Mouse (Mus musculus) midbrain, embryonic 14.5 days (tissue): ENCODE results near the gene S100a4. TPM values are rescaled to one million over a fixed set of nuclear protein-coding genes. Genes with fewer than 3 reads are reported as not detected.

ENCODE experiments used
- ATAC-seq: fragments of 200-750 bp; cut with Nextera tagmentation; 2 replicates; pipeline ENCODE4 v1.8.0; 2017; ENCODE audit warnings: moderate number of reproducible peaks, moderate library complexity; ENCODE audit not compliant: low FRiP score, low TSS enrichment
- DNase-seq: peaks from one replicate; pipeline ENCODE4 v3.0.0-alpha.2; 2015
- H3K27ac ChIP-seq: fragments of 300-500 bp; sonication (generic); replicated peaks from 2 replicates; pipeline ENCODE4 v1.5.1; 2014; ENCODE audit warnings: mild to moderate bottlenecking, low read depth, low read length, moderate library complexity
- H3K27me3 ChIP-seq: fragments of 300-500 bp; sonication (generic); 2 replicates; pipeline ENCODE4 v1.6.1; 2014; ENCODE audit warnings: low read length, control low read depth, mixed read lengths; ENCODE audit not compliant: control insufficient read depth, insufficient read depth
- H3K36me3 ChIP-seq: fragments of 300-500 bp; sonication (generic); 2 replicates; pipeline ENCODE4 v1.6.1; 2014; ENCODE audit warnings: low read length, control low read depth; ENCODE audit not compliant: control insufficient read depth, insufficient read depth
- H3K4me1 ChIP-seq: fragments of 300-500 bp; sonication (generic); 2 replicates; pipeline ENCODE4 v1.6.1; 2014; ENCODE audit warnings: mild to moderate bottlenecking, antibody characterized with exemption, low read length, control low read depth; ENCODE audit not compliant: control insufficient read depth, insufficient read depth
- H3K4me2 ChIP-seq: fragments of 300-500 bp; sonication (generic); 2 replicates; pipeline ENCODE4 v1.6.1; 2014; ENCODE audit warnings: mild to moderate bottlenecking, low read length, moderate library complexity
- H3K4me3 ChIP-seq: fragments of 300-500 bp; sonication (generic); replicated peaks from 2 replicates; pipeline ENCODE4 v1.5.1; 2014; ENCODE audit warnings: low read depth, low read length
- H3K9ac ChIP-seq: fragments of 300-500 bp; sonication (generic); replicated peaks from 2 replicates; pipeline ENCODE4 v1.6.1; 2014; ENCODE audit warnings: mild to moderate bottlenecking, low read length, moderate library complexity
- H3K9me3 ChIP-seq: fragments of 300-500 bp; sonication (generic); 2 replicates; pipeline ENCODE4 v1.6.1; 2016; ENCODE audit warnings: low read length, control low read depth, mixed read lengths; ENCODE audit not compliant: control insufficient read depth
- WGBS: fragments of 180-500 bp; shearing (Covaris S2); extraction: QIAGEN DNeasy Blood & Tissue Kit; methylation state at CpG from one replicate; pipeline ENCODE4 v1.1.7; 2014; 5-methylcytosine and 5-hydroxymethylcytosine counted together
- polyA plus RNA-seq: library from polyadenylated mRNA; unstranded; fragments of >200 nt; fragmentation: Nextera tagmentation; extraction: Ambion mirVana; gene quantifications from 2 replicates; pipeline ENCODE4 v1.2.1, GENCODE M21; 2014

S100a4 gene
- 1.5 TPM in 1 of 2 replicates, not detected in the other for polyA plus RNA-seq

GRCm38 (mm10) chr3:90603623-90604022 lies at the start of gene S100a4:
TSS of gene S100a4 (plus strand) at chr3:90603771.
- Histone ChIP-seq H3K27me3 (no peaks in the 10 kb centered on the region), H3K4me3 (no peak within 1 kb of the TSS), H3K4me2 (no peak within 1 kb of the TSS), H3K9me3 (no peaks in the 10 kb centered on the region), H3K36me3 (no peaks in the 10 kb centered on the region), H3K4me1 (no peaks in the 10 kb centered on the region), H3K9ac (no peak within 1 kb of the TSS), H3K27ac (no peak within 1 kb of the TSS)
- 79% methylated on average over 3 of the region's 3 CpGs for WGBS
- ATAC-seq (no peak), DNase-seq (no peak)

DNA sequence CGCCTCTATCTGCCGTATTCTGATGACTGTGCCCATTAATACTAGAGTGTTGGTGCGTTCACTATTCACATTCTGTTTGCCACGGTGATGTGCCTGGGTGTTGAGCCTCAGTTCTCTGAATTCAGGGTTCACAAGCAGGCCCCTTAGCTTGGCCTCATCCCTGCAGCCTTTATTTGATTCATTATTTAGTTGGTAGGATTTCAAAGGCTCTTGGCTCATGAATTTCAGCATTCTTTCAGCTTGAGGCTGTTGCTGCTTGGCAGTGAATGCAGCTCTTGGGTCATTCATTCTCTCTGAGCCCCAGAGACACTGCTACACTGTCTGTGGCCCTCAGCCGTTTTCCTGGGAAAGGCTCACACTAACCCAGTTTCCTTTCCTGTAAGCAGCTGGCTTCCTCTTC lies 47.6 kb upstream of the S100a4 start:
- WGBS = 31% methylated on average over 5 of the region's 5 CpGs
- Histone ChIP-seq H3K4me2 (no peak overlapping the region), H3K27me3 (no peaks in the 10 kb centered on the region), H3K9ac (no peak overlapping the region), H3K36me3 (no peaks in the 10 kb centered on the region), H3K4me3 (no peak overlapping the region), H3K27ac (no peak overlapping the region), H3K9me3 (no peaks in the 10 kb centered on the region), H3K4me1 (no peaks in the 10 kb centered on the region)
- peak; percentile 61 for DNase-seq
- peak; percentile 64; the same call in 1 of the 2 replicates for ATAC-seq

GRCm38 (mm10) chr3:90560008-90560628 lies 43.5 kb upstream of the S100a4 start, which contains the start of gene S100a3:
TSS of gene S100a3 (plus strand) at chr3:90560578.
- Histone ChIP-seq H3K36me3 (no peaks in the 10 kb centered on the region), H3K4me3 (no peak within 1 kb of the TSS), H3K27me3 (no peaks in the 10 kb centered on the region), H3K9me3 (no peaks in the 10 kb centered on the region), H3K4me1 (no peaks in the 10 kb centered on the region), H3K4me2 (no peak within 1 kb of the TSS), H3K9ac (no peak within 1 kb of the TSS), H3K27ac (no peak within 1 kb of the TSS)
- WGBS = 87% methylated on average over 6 of the region's 6 CpGs
- DNase-seq (no peak), ATAC-seq (no peak)

DNA sequence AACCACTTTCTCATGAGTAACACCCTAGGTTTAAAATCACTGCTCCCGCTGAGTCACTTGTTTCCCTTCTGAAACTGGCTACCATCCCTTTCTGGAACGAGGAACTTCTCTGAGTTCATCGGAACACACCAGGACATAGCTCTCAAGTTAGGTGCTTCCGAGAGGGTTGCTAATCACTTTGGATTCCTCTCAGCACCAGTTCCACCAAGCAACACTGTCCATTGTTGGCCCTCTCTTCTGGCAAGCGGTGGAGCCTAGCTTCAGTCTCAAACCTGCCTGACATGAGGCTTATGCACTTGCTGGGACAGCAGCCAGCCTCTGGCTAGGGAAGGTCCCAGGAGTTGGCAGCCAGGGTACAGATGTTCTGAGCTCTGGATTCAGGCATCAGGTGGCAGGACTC lies 28.9 kb upstream of the S100a4 start:
- Histone ChIP-seq H3K27me3 (no peaks in the 10 kb centered on the region), H3K27ac (no peak overlapping the region), H3K9ac (no peak overlapping the region), H3K36me3 (no peaks in the 10 kb centered on the region), H3K4me2 (no peak overlapping the region), H3K4me1 (no peaks in the 10 kb centered on the region), H3K9me3 (no peaks in the 10 kb centered on the region), H3K4me3 (no peak overlapping the region)
- ATAC-seq = no peak
- no peak for DNase-seq
- 86% methylated on average over 5 of the region's 5 CpGs for WGBS

DNA sequence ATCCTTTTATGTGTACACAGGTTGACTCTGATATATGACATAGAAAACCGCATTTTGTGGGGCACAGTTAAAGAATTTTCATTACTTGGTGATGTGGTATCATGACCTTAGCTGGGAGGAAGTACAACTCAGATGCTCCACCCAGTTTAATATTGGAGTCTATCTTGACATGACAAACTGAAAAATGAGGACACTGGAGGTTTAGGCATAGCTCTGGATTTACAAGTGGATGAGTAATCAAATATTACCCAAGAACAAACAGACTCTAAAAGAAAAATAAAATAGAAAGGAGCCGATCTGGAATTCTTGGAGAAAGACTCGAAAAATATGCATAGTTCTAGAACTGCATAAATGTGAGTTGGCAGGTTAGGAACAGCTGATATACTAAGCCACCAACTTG lies 28.3 kb upstream of the S100a4 start:
- 89% methylated on average over 3 of the region's 3 CpGs for WGBS
- no peak overlapping the region for H3K9ac ChIP-seq
- H3K4me2 ChIP-seq = no peak overlapping the region
- no peak overlapping the region for H3K27ac ChIP-seq
- H3K36me3 ChIP-seq = no peaks in the 10 kb centered on the region
- DNase-seq (no peak), ATAC-seq (no peak)
- no peaks in the 10 kb centered on the region for H3K4me1 ChIP-seq
- no peak overlapping the region for H3K4me3 ChIP-seq
- no peaks in the 10 kb centered on the region for H3K27me3 ChIP-seq
- no peaks in the 10 kb centered on the region for H3K9me3 ChIP-seq

DNA sequence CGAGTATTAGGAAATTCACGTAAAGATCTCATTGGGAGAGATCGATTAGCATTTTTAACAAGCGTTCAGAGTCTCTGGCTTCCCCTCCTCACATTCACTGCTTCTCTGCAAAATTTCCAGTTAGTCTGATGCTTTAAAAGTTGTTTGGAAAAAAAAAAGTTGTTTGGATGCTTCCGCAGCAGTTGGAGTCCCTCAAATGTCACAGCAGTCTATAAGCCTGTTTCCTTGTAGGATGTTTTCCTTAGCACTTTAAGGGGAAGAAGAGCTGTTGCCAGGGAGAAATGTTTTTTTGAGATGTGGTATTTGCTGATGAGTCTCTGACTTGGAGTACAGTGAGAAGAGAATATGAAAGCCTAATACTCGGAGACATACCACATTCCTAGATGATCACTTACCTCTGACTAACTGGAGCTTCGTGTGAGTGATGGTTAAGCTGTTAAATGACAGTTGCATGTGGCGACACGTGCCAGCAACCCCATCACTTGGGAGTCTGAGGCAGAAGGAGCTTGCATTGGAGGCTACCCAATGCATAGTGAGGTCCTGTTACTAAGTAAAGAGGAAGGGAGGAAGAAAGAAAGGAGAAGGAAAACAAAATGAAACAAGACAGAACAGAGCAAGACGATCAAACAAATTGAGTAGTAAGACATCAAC lies 27.1 kb upstream of the S100a4 start:
- Histone ChIP-seq H3K36me3 (no peaks in the 10 kb centered on the region), H3K4me2 (no peak overlapping the region), H3K9me3 (no peaks in the 10 kb centered on the region), H3K9ac (no peak overlapping the region), H3K27ac (no peak overlapping the region), H3K27me3 (no peaks in the 10 kb centered on the region), H3K4me3 (no peak overlapping the region), H3K4me1 (no peaks in the 10 kb centered on the region)
- 74% methylated on average over 10 of the region's 10 CpGs for WGBS
- DNase-seq = no peak
- ATAC-seq = no peak

- WGBS = 85% methylated on average over 7 of the region's 7 CpGs
- H3K4me2 ChIP-seq = no peak overlapping the region
- no peaks in the 10 kb centered on the region for H3K36me3 ChIP-seq
- H3K27me3 ChIP-seq = no peaks in the 10 kb centered on the region
- H3K4me1 ChIP-seq = no peaks in the 10 kb centered on the region
- DNase-seq (no peak), ATAC-seq (no peak)
- H3K9ac ChIP-seq = no peak overlapping the region
- no peak overlapping the region for H3K4me3 ChIP-seq
- no peak overlapping the region for H3K27ac ChIP-seq
- no peaks in the 10 kb centered on the region for H3K9me3 ChIP-seq
Measured at GRCm38 (mm10) chr3:90579433-90579832, 24.1 kb upstream of the S100a4 start.

- ATAC-seq = no peak
- H3K4me2 ChIP-seq = no peak overlapping the region
- H3K9ac ChIP-seq = no peak overlapping the region
- no peaks in the 10 kb centered on the region for H3K9me3 ChIP-seq
- 96% methylated on average over 5 of the region's 5 CpGs for WGBS
- no peak overlapping the region for H3K4me3 ChIP-seq
- H3K36me3 ChIP-seq = no peaks in the 10 kb centered on the region
- DNase-seq = no peak
- H3K27ac ChIP-seq = no peak overlapping the region
- H3K27me3 ChIP-seq = no peaks in the 10 kb centered on the region
- H3K4me1 ChIP-seq = no peaks in the 10 kb centered on the region
Measured at GRCm38 (mm10) chr3:90581141-90581540, 22.4 kb upstream of the S100a4 start.

- Histone ChIP-seq H3K4me2 (no peak overlapping the region), H3K27me3 (no peaks in the 10 kb centered on the region), H3K4me1 (no peaks in the 10 kb centered on the region), H3K9me3 (no peaks in the 10 kb centered on the region), H3K27ac (no peak overlapping the region), H3K9ac (no peak overlapping the region), H3K4me3 (no peak overlapping the region), H3K36me3 (no peaks in the 10 kb centered on the region)
- WGBS = 93% methylated on average over 1 of the region's 1 CpGs
- no peak for ATAC-seq
- DNase-seq = no peak
Measured at GRCm38 (mm10) chr3:90582156-90582555, 21.4 kb upstream of the S100a4 start.
